Mouse (Mus musculus): ENCODE data around the gene Pde10a.

GRCm38 (mm10) chr17:8801083-8801854, 276.1 kb downstream of the Pde10a start:
- TF ChIP-seq POLR2A (IDR thresholded peaks at IDR 0.05; ENCODE audit: low read depth, low read length), result no peak
- no peak for TF ChIP-seq CTCF (conservative IDR thresholded peaks at IDR 0.05; ENCODE audit: insufficient read depth, insufficient read length, low read depth, low read length)
